Mouse (Mus musculus) limb, embryonic 14.5 days (tissue): ENCODE measurements around the gene Clcn6. TPM values are rescaled to one million over a fixed set of nuclear protein-coding genes. Genes with fewer than 3 reads are reported as not detected.

Source experiments
- ATAC-seq: fragments of 200-750 bp; cut with Nextera tagmentation; 2 replicates; pipeline ENCODE4 v1.8.0; 2017; ENCODE audit warnings: low read depth, moderate number of reproducible peaks, moderate TSS enrichment; ENCODE audit not compliant: low FRiP score
- DNase-seq: peaks from one replicate; pipeline ENCODE4 v3.0.0-alpha.2; 2015; ENCODE audit warnings: low spot score
- H3K27ac ChIP-seq: fragments of 300-500 bp; sonication (generic); replicated peaks from 2 replicates; pipeline ENCODE4 v1.5.1; 2014; ENCODE audit warnings: low read depth, mild to moderate bottlenecking, low read length, moderate library complexity, mixed read lengths
- H3K27me3 ChIP-seq: fragments of 300-500 bp; sonication (generic); 2 replicates; pipeline ENCODE4 v1.6.1; 2014; ENCODE audit warnings: low read length, mixed read lengths; ENCODE audit not compliant: control insufficient read depth, insufficient read depth
- H3K36me3 ChIP-seq: fragments of 300-500 bp; sonication (generic); 2 replicates; pipeline ENCODE4 v1.6.1; 2014; ENCODE audit warnings: mild to moderate bottlenecking, low read length, moderate library complexity, mixed read lengths; ENCODE audit not compliant: control insufficient read depth, insufficient read depth
- H3K4me1 ChIP-seq: fragments of 300-500 bp; sonication (generic); 2 replicates; pipeline ENCODE4 v1.6.1; 2014; ENCODE audit warnings: antibody characterized with exemption, low read length, mixed read lengths; ENCODE audit not compliant: control insufficient read depth, insufficient read depth
- H3K4me2 ChIP-seq: fragments of 300-500 bp; sonication (generic); replicated peaks from 2 replicates; pipeline ENCODE4 v1.6.1; 2014; ENCODE audit warnings: low read depth, mild to moderate bottlenecking, low read length, moderate library complexity; ENCODE audit not compliant: severe bottlenecking
- H3K4me3 ChIP-seq: fragments of 300-500 bp; sonication (generic); replicated peaks from 2 replicates; pipeline ENCODE4 v1.5.1; 2014; ENCODE audit warnings: low read length
- H3K9ac ChIP-seq: fragments of 300-500 bp; sonication (generic); 2 replicates; pipeline ENCODE4 v1.6.1; 2014; ENCODE audit warnings: mild to moderate bottlenecking, low read depth, low read length, moderate library complexity; ENCODE audit not compliant: severe bottlenecking
- H3K9me3 ChIP-seq: fragments of 300-500 bp; sonication (generic); 2 replicates; pipeline ENCODE4 v1.6.1; 2016; ENCODE audit warnings: low read length; ENCODE audit not compliant: control insufficient read depth
- POLR2A ChIP-seq: fragments of 200-500 bp; IDR thresholded peaks from 2 replicates; pipeline ENCODE4 v1.8.0; 2012; ENCODE audit warnings: inconsistent platforms, mild to moderate bottlenecking, moderate library complexity, borderline replicate concordance; ENCODE audit not compliant: insufficient read depth, insufficient read length; ENCODE audit errors: extremely low read depth
- WGBS: fragments of 180-500 bp; shearing (Covaris S2); extraction: QIAGEN DNeasy Blood & Tissue Kit; methylation state at CpG from one replicate; pipeline ENCODE4 v1.1.7; 2014; 5-methylcytosine and 5-hydroxymethylcytosine counted together
- polyA plus RNA-seq, 2 experiments: library from polyadenylated mRNA; depleted of rRNA in 1 of 2; stranded (reverse) in 1 of 2; unstranded in 1 of 2; fragments of >200 nt; fragmentation: Nextera tagmentation in 1 of 2; extraction: Ambion mirVana in 1 of 2; gene quantifications; 2 replicates each; pipeline versions ENCODE4 v1.2.1 to v1.2.3; 2012 to 2014

Clcn6 gene
- polyA plus RNA-seq, 2 experiments: 6.9 to 22.5 TPM

- no peaks in the 10 kb centered on the region for H3K9me3 ChIP-seq
- DNase-seq (peak; percentile 45), ATAC-seq (no peak)
- H3K4me3 ChIP-seq: peak overlapping the region; percentile 46
- TF ChIP-seq POLR2A: no peak
- peak overlapping the region; percentile 78 for H3K27ac ChIP-seq
- H3K9ac ChIP-seq: peak overlapping the region; percentile 56
- H3K36me3 ChIP-seq: peaks cover 26% of the 10 kb centered on the region
- peaks cover 31% of the 10 kb centered on the region for H3K4me1 ChIP-seq
- H3K27me3 ChIP-seq: no peaks in the 10 kb centered on the region
- WGBS: 1% methylated on average over 16 of the region's 16 CpGs
- peak overlapping the region; percentile 68 for H3K4me2 ChIP-seq
These were observed 3.1 kb upstream of the Clcn6 start for GRCm38 (mm10) chr4:148041611-148042191.

- H3K27ac ChIP-seq: peak overlapping the region; percentile 78
- ATAC-seq (peak; percentile 35), DNase-seq (peak; percentile 70)
- peak overlapping the region; percentile 46 for H3K4me3 ChIP-seq
- H3K4me2 ChIP-seq: peak overlapping the region; percentile 68
- H3K9me3 ChIP-seq: no peaks in the 10 kb centered on the region
- peaks cover 32% of the 10 kb centered on the region for H3K36me3 ChIP-seq
- H3K27me3 ChIP-seq: no peaks in the 10 kb centered on the region
- H3K9ac ChIP-seq: peak overlapping the region; percentile 56
- WGBS: 1% methylated on average over 17 of the region's 19 CpGs
- TF ChIP-seq POLR2A: no peak
- H3K4me1 ChIP-seq: peaks cover 31% of the 10 kb centered on the region
These were observed 2.5 kb upstream of the Clcn6 start for GRCm38 (mm10) chr4:148040933-148041610.

- H3K9ac ChIP-seq: peak overlapping the region; percentile 56; the same call in 1 of the 2 replicates
- WGBS: 66% methylated on average over 15 of the region's 15 CpGs
- H3K36me3 ChIP-seq: peaks cover 32% of the 10 kb centered on the region
- H3K27ac ChIP-seq: peak overlapping the region; percentile 78
- ATAC-seq (no peak), DNase-seq (no peak)
- no peaks in the 10 kb centered on the region for H3K27me3 ChIP-seq
- peak overlapping the region; percentile 46 for H3K4me3 ChIP-seq
- H3K4me1 ChIP-seq: peaks cover 31% of the 10 kb centered on the region
- no peaks in the 10 kb centered on the region for H3K9me3 ChIP-seq
- TF ChIP-seq POLR2A: no peak
- peak overlapping the region; percentile 68 for H3K4me2 ChIP-seq
These were observed 1.6 kb upstream of the Clcn6 start for GRCm38 (mm10) chr4:148040029-148040830.

GRCm38 (mm10) chr4:148039254-148040028 is 820 bp upstream of the Clcn6 start:
- WGBS: 20% methylated on average over 19 of the region's 19 CpGs
- H3K27me3 ChIP-seq: no peaks in the 10 kb centered on the region
- peaks cover 32% of the 10 kb centered on the region for H3K36me3 ChIP-seq
- TF ChIP-seq POLR2A: no peak
- H3K4me3 ChIP-seq: peak overlapping the region; percentile 80
- peak overlapping the region; percentile 59 for H3K9ac ChIP-seq
- DNase-seq (no peak), ATAC-seq (no peak)
- H3K27ac ChIP-seq: peak overlapping the region; percentile 78
- H3K4me1 ChIP-seq: peaks cover 31% of the 10 kb centered on the region
- H3K9me3 ChIP-seq: no peaks in the 10 kb centered on the region
- peak overlapping the region; percentile 68 for H3K4me2 ChIP-seq

GRCm38 (mm10) chr4:148038079-148038599 is 482 bp downstream of the Clcn6 start:
- DNase-seq (no peak), ATAC-seq (no peak)
- Histone ChIP-seq H3K4me2 (peak overlapping the region; percentile 59), H3K27ac (peak overlapping the region; percentile 65), H3K4me1 (peaks cover 31% of the 10 kb centered on the region), H3K27me3 (no peaks in the 10 kb centered on the region), H3K4me3 (peak overlapping the region; percentile 80), H3K36me3 (peaks cover 33% of the 10 kb centered on the region), H3K9me3 (no peaks in the 10 kb centered on the region), H3K9ac (peak overlapping the region; percentile 73)
- 11% methylated on average over 21 of the region's 26 CpGs for WGBS
- no peak for TF ChIP-seq POLR2A
